Mouse (Mus musculus): Measurements from ENCODE around the gene Foxo3. TPM values are rescaled to one million over a fixed set of nuclear protein-coding genes. Genes with fewer than 3 reads are reported as not detected.

The Foxo3 gene
- total and polyA plus RNA-seq, 2 experiments from 2014 or later = 5.4 to 51.9 TPM

DNA sequence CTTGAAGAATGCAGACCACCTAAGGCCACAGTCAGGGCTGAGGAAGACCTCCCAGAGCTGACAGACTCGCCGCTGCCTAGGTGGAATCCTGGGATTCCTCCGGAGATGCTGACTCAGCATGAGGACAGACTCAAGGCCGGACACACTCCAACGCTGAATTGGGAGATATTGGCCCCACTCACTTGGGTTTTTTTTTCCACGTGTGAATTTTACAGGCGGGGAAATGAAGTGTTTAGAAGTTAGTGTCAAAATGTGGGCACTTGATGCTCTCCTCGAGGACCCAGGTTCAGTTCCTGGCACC is 32.1 kb upstream of the Foxo3 start:
- no peaks in the 10 kb centered on the region for H3K9me3 ChIP-seq (replicated peaks; ENCODE audit: control insufficient read depth, low read length)
- no peak overlapping the region for H3K27ac ChIP-seq (ENCODE audit: low read depth)
- ATAC-seq (ENCODE audit: insufficient read depth, low read depth) (no peak), DNase-seq (ENCODE audit: low spot score) (no peak)
- H3K4me2 ChIP-seq (ENCODE audit: low read depth, low read length) = peak overlapping the region; percentile 58
- WGBS = 27% methylated on average over 8 of the region's 8 CpGs
- peaks cover 4% of the 10 kb centered on the region; the same call in 1 of the 2 replicates for H3K4me1 ChIP-seq (ENCODE audit: control insufficient read depth, insufficient read depth)
- H3K27me3 ChIP-seq (ENCODE audit: control insufficient read depth, insufficient read depth, low read length) = no peaks in the 10 kb centered on the region
- H3K9ac ChIP-seq (replicated peaks; ENCODE audit: low read depth, low read length) = no peak overlapping the region
- H3K4me3 ChIP-seq (ENCODE audit: low read depth, low read length) = peak overlapping the region; percentile 37
- H3K36me3 ChIP-seq (replicated peaks; ENCODE audit: control insufficient read depth, insufficient read depth, low read length) = peaks cover 9% of the 10 kb centered on the region; the same call in 1 of the 2 replicates
- no peak for TF ChIP-seq EP300 (IDR thresholded peaks at IDR 0.05; ENCODE audit: low read depth)
- TF ChIP-seq CTCF (IDR thresholded peaks at IDR 0.05; ENCODE audit: low read depth) = no peak

DNA sequence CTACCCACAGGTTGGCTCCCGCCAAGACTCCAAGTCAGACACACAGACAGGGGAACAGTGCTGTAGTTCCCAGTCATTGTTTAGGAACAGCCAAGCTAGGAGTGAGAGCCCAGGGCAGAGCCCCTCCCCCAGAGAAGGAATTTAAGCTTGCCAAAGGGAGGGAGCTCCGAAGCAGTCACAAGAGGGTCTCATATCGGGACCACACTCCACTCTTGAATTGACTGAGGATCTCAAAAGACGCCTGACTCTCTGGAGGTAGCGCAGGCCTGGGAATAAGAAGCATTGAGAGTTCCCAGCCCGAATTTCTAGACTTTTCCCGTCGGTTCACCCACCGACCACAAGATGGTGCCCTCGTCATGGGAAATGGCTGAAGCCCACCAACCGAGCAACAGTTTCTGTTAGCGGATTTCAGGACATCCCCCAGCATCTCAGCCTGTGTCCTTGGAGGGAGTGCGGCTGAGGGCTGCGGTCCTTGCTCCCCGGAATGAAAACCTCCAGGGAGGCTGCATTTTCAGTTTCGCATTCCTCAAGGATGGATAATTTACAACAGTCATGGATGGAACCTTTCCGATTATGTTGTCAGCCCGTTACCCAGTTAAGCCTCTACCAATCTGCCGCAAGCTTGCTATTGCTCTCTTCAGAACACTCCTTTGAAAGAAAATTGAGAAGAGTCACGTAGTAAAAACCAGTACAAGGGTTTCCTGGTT is 31.6 kb upstream of the Foxo3 start:
- peak overlapping the region; percentile 58 for H3K4me2 ChIP-seq (ENCODE audit: low read depth, low read length)
- peak; percentile 43 for DNase-seq (ENCODE audit: low spot score)
- H3K36me3 ChIP-seq (replicated peaks; ENCODE audit: control insufficient read depth, insufficient read depth, low read length) = peaks cover 9% of the 10 kb centered on the region; the same call in 1 of the 2 replicates
- H3K4me1 ChIP-seq (ENCODE audit: control insufficient read depth, insufficient read depth) = peaks cover 4% of the 10 kb centered on the region; the same call in 1 of the 2 replicates
- no peaks in the 10 kb centered on the region for H3K27me3 ChIP-seq (ENCODE audit: control insufficient read depth, insufficient read depth, low read length)
- peak overlapping the region; percentile 37 for H3K4me3 ChIP-seq (ENCODE audit: low read depth, low read length)
- peak; percentile 65; the same call in 1 of the 2 replicates for ATAC-seq (ENCODE audit: insufficient read depth, low read depth)
- H3K27ac ChIP-seq (ENCODE audit: low read depth) = no peak overlapping the region
- no peaks in the 10 kb centered on the region for H3K9me3 ChIP-seq (replicated peaks; ENCODE audit: control insufficient read depth, low read length)
- no peak overlapping the region for H3K9ac ChIP-seq (replicated peaks; ENCODE audit: low read depth, low read length)
- TF ChIP-seq EP300 (IDR thresholded peaks at IDR 0.05; ENCODE audit: low read depth) (no peak), CTCF (IDR thresholded peaks at IDR 0.05; ENCODE audit: low read depth) (peak; percentile 84)
- whole genome bisulfite sequencing = 9% methylated on average over 20 of the region's 20 CpGs

DNA sequence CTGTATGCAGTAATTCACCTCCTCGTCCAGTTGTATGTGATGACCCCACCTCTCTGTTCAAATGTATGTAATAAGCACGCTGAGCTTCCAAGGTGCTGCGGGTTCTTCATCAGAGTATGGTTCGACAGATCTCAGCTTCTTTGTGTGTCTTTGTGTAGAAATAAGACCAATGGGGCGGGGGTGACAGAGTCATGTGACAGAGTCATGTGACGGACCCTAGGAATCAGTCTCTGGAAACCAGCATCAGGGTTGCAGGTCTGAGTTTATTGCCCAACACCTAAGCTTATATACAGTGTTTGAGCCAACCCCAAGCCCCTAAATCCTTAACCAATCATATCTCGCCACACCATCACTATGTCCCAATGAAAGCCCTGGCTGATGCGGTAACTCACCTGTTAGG is 29.9 kb upstream of the Foxo3 start:
- H3K9ac ChIP-seq (replicated peaks; ENCODE audit: low read depth, low read length) = no peak overlapping the region
- no peak for DNase-seq (ENCODE audit: low spot score)
- H3K4me2 ChIP-seq (ENCODE audit: low read depth, low read length) = no peak overlapping the region
- no peak for ATAC-seq (ENCODE audit: insufficient read depth, low read depth)
- H3K27ac ChIP-seq (ENCODE audit: low read depth) = no peak overlapping the region
- no peak for TF ChIP-seq CTCF (IDR thresholded peaks at IDR 0.05; ENCODE audit: low read depth)
- no peak for TF ChIP-seq EP300 (IDR thresholded peaks at IDR 0.05; ENCODE audit: low read depth)
- H3K4me1 ChIP-seq (ENCODE audit: control insufficient read depth, insufficient read depth) = peaks cover 4% of the 10 kb centered on the region; the same call in 1 of the 2 replicates
- WGBS = 79% methylated on average over 8 of the region's 8 CpGs
- no peak overlapping the region for H3K4me3 ChIP-seq (ENCODE audit: low read depth, low read length)
- no peaks in the 10 kb centered on the region for H3K9me3 ChIP-seq (replicated peaks; ENCODE audit: control insufficient read depth, low read length)
- H3K27me3 ChIP-seq (ENCODE audit: control insufficient read depth, insufficient read depth, low read length) = no peaks in the 10 kb centered on the region
- no peaks in the 10 kb centered on the region for H3K36me3 ChIP-seq (replicated peaks; ENCODE audit: control insufficient read depth, insufficient read depth, low read length)

DNA sequence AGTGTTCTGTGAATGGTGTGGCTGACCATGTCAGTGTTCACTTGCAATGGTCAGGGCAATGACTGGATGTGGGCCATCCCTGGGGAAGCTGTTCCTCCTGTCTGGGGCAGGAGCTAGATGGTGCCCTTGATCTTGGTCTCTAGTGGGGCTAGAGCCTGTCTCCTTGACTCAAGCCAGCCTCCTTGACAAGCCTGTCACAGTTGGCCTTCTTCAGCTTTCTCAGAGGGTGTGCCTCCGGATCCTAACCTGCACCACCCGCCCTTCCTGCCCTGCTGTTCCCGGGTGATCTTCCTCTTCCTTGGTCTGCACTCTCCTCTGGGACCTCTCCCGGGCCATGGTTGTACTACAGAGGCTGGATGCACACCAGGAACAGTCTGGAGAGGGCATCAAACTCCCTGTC is 24.2 kb upstream of the Foxo3 start:
- H3K9ac ChIP-seq (replicated peaks; ENCODE audit: low read depth, low read length) = no peak overlapping the region
- H3K4me2 ChIP-seq (ENCODE audit: low read depth, low read length) = no peak overlapping the region
- no peaks in the 10 kb centered on the region for H3K36me3 ChIP-seq (replicated peaks; ENCODE audit: control insufficient read depth, insufficient read depth, low read length)
- ATAC-seq (ENCODE audit: insufficient read depth, low read depth) = no peak
- no peak for DNase-seq (ENCODE audit: low spot score)
- no peak overlapping the region for H3K27ac ChIP-seq (ENCODE audit: low read depth)
- H3K4me1 ChIP-seq (ENCODE audit: control insufficient read depth, insufficient read depth) = no peaks in the 10 kb centered on the region
- no peak overlapping the region for H3K4me3 ChIP-seq (ENCODE audit: low read depth, low read length)
- no peaks in the 10 kb centered on the region for H3K27me3 ChIP-seq (ENCODE audit: control insufficient read depth, insufficient read depth, low read length)
- 0 out of 2 replicates have a peak, but pooled peaks cover 7% of the 10 kb centered on the region for H3K9me3 ChIP-seq (replicated peaks; ENCODE audit: control insufficient read depth, low read length)
- 43% methylated on average over 4 of the region's 4 CpGs for WGBS
- no peak for TF ChIP-seq EP300 (IDR thresholded peaks at IDR 0.05; ENCODE audit: low read depth)
- no peak for TF ChIP-seq CTCF (IDR thresholded peaks at IDR 0.05; ENCODE audit: low read depth)

DNA sequence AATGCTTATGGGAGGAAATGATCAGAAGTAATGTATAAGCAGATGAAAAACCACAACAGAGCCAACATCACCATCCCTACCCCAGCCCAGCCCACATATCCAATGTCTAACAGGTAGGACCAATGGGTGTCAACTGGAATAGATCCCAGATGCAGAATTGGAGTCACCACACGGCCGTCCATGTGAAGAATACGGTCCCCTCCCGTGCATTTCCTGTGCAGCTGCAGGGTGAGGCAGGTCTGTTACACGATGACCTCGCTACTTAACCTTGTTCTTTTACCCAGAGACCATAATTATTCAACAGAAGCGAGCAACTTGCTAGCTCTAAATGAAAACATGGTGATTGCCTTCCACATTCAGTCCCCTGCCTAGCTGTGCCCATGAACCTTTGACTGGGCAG is 23.4 kb upstream of the Foxo3 start:
- 49% methylated on average over 7 of the region's 7 CpGs for WGBS
- Histone ChIP-seq H3K4me3 (ENCODE audit: low read depth, low read length) (no peak overlapping the region), H3K4me2 (ENCODE audit: low read depth, low read length) (no peak overlapping the region), H3K9me3 (replicated peaks; ENCODE audit: control insufficient read depth, low read length) (0 out of 2 replicates have a peak, but pooled peaks cover 7% of the 10 kb centered on the region), H3K4me1 (ENCODE audit: control insufficient read depth, insufficient read depth) (no peaks in the 10 kb centered on the region), H3K27ac (ENCODE audit: low read depth) (no peak overlapping the region), H3K36me3 (replicated peaks; ENCODE audit: control insufficient read depth, insufficient read depth, low read length) (no peaks in the 10 kb centered on the region), H3K27me3 (ENCODE audit: control insufficient read depth, insufficient read depth, low read length) (no peaks in the 10 kb centered on the region), H3K9ac (replicated peaks; ENCODE audit: low read depth, low read length) (no peak overlapping the region)
- TF ChIP-seq CTCF (IDR thresholded peaks at IDR 0.05; ENCODE audit: low read depth) = no peak
- no peak for TF ChIP-seq EP300 (IDR thresholded peaks at IDR 0.05; ENCODE audit: low read depth)
- ATAC-seq (ENCODE audit: insufficient read depth, low read depth) (no peak), DNase-seq (ENCODE audit: low spot score) (no peak)

DNA sequence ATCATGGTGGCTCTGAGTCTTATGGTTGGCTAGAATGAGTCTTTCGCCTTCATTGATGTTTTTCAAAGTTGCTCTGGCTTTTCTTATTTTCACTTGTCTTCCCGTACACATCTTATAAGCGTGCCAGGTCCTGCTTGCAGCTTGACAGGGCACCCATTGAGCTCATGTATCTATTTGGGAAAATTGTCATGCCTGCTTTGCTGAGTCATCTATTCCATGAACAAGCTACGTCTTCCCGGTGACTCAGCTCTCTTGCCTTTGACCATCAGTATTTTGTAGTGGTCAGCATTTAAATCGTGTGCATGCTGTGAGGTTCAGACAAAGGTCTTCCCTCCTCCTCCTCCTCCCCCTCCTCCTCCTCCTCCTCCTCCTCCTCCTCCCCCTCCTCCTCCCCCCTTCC is 22.9 kb upstream of the Foxo3 start:
- DNase-seq (ENCODE audit: low spot score) = no peak
- Histone ChIP-seq H3K9ac (replicated peaks; ENCODE audit: low read depth, low read length) (no peak overlapping the region), H3K4me3 (ENCODE audit: low read depth, low read length) (no peak overlapping the region), H3K27ac (ENCODE audit: low read depth) (no peak overlapping the region), H3K9me3 (replicated peaks; ENCODE audit: control insufficient read depth, low read length) (0 out of 2 replicates have a peak, but pooled peaks cover 7% of the 10 kb centered on the region), H3K36me3 (replicated peaks; ENCODE audit: control insufficient read depth, insufficient read depth, low read length) (no peaks in the 10 kb centered on the region), H3K4me2 (ENCODE audit: low read depth, low read length) (no peak overlapping the region), H3K4me1 (ENCODE audit: control insufficient read depth, insufficient read depth) (0 out of 2 replicates have a peak, but pooled peaks cover 2% of the 10 kb centered on the region), H3K27me3 (ENCODE audit: control insufficient read depth, insufficient read depth, low read length) (no peaks in the 10 kb centered on the region)
- TF ChIP-seq CTCF (IDR thresholded peaks at IDR 0.05; ENCODE audit: low read depth) = no peak
- no peak for ATAC-seq (ENCODE audit: insufficient read depth, low read depth)
- 76% methylated on average over 6 of the region's 6 CpGs for WGBS
